In the genomic region with DNA sequence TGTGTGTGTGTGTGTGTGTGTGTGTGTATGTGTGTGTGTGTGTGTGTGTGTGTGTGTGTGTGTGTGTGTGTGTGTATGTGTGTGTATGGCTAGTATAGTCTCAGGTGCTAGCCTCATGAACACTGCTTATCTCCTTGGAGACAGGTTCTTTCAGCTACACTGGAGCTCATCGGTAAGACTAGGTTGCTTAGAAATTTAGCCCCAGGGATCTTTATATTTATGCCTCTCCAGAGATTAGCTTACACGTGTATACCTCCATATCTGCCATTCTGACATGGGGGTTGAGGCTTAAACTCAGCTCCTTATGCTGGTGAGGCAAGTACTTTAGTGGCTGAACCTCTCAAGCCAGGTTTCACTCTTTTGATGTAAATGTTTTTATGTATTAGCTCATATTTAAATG, we compare ENCODE assay signal across 29 mouse cellular contexts.
"Had no signal": no experiment of that assay in that cellular context is flagged by ENCODE, and none has a peak within 500 bp of the region (broad histone marks: within the 10 kb centered on the region; RNA-seq: fewer than 3 reads in every experiment).

No protein-coding gene starts in this region.

- H3K27ac ChIP-seq: gastrocnemius, adult 2 months; heart, adult 2 months; heart, embryonic 13.5 days; heart, embryonic 15.5 days; hindbrain, embryonic 13.5 days; hindbrain, embryonic 15.5 days; hindbrain, postnatal 0 days; kidney, embryonic 15.5 days; kidney, postnatal 0 days; left cerebral cortex, adult 2 months; limb, embryonic 10.5 days; limb, embryonic 12.5 days; liver, embryonic 13.5 days had no signal

- H3K4me2 ChIP-seq: heart, embryonic 11.5 days; heart, embryonic 13.5 days; heart, embryonic 15.5 days; hindbrain, embryonic 13.5 days; hindbrain, embryonic 15.5 days; kidney, embryonic 15.5 days; limb, embryonic 12.5 days; liver, embryonic 11.5 days; liver, embryonic 13.5 days had no signal

- H3K27me3 ChIP-seq: heart, embryonic 13.5 days; heart, embryonic 15.5 days; hindbrain, embryonic 13.5 days; hindbrain, embryonic 15.5 days; kidney, embryonic 15.5 days; limb, embryonic 12.5 days; liver, embryonic 13.5 days had no signal

- H3K4me1 ChIP-seq: heart, embryonic 13.5 days; heart, embryonic 15.5 days; hindbrain, embryonic 13.5 days; hindbrain, embryonic 15.5 days; kidney, embryonic 15.5 days; limb, embryonic 10.5 days; limb, embryonic 12.5 days; liver, embryonic 13.5 days had no signal

- H3K4me3 ChIP-seq: gastrocnemius, adult 2 months; heart, adult 2 months; heart, embryonic 13.5 days; heart, embryonic 15.5 days; hindbrain, embryonic 13.5 days; hindbrain, embryonic 15.5 days; kidney, embryonic 15.5 days; left cerebral cortex, adult 2 months; limb, embryonic 10.5 days; limb, embryonic 12.5 days; liver, embryonic 13.5 days had no signal

- H3K36me3 ChIP-seq: heart, embryonic 13.5 days; heart, embryonic 15.5 days; hindbrain, embryonic 13.5 days; hindbrain, embryonic 15.5 days; kidney, embryonic 15.5 days; limb, embryonic 10.5 days; limb, embryonic 12.5 days; liver, embryonic 13.5 days had no signal

- H3K9me3 ChIP-seq: heart, embryonic 13.5 days; heart, embryonic 15.5 days; hindbrain, embryonic 13.5 days; hindbrain, embryonic 15.5 days; kidney, embryonic 15.5 days; limb, embryonic 10.5 days; limb, embryonic 12.5 days; liver, embryonic 13.5 days had no signal

- DNase-seq: gastrocnemius, adult 2 months; gastrocnemius, postnatal 10 days; gastrocnemius, postnatal 25 days; heart, adult 11 months; heart, adult 2 months; heart, postnatal 14 days; heart, postnatal 36 days; kidney, adult 11 months; kidney, adult 2 months; kidney, adult 9 months; kidney, postnatal 14 days; kidney, postnatal 36 days; layer of hippocampus, adult 9-11 months; layer of hippocampus, postnatal 36 days; liver; liver, embryonic 13.5 days had no signal

- ATAC-seq: hindbrain, postnatal 0 days; intestine, embryonic 16.5 days had no signal

- H3K9ac ChIP-seq: heart, embryonic 13.5 days; heart, embryonic 15.5 days; hindbrain, embryonic 13.5 days; hindbrain, embryonic 15.5 days; kidney, embryonic 15.5 days; limb, embryonic 12.5 days; liver, embryonic 13.5 days had no signal
